Mouse (Mus musculus): ENCODE data around the gene Olfr957. TPM values are rescaled to one million over a fixed set of nuclear protein-coding genes. Genes with fewer than 3 reads are reported as not detected.

The Olfr957 gene
- polyA plus RNA-seq, 1 experiment from 2014 or later = not detected

Other genes with a start within 250 kb of the Olfr957 start
- gene Olfr945, start 239.0 kb downstream of the Olfr957 start, polyA plus RNA-seq (2015; fragmentation: Nextera tagmentation; extraction: Ambion mirVana) = not detected in 2 replicates
- gene Olfr948, start 189.8 kb downstream of the Olfr957 start, polyA plus RNA-seq (2015; fragmentation: Nextera tagmentation; extraction: Ambion mirVana) = not detected in 2 replicates
- not detected in 2 replicates for gene Olfr951, start 128.4 kb downstream of the Olfr957 start, polyA plus RNA-seq (2015; fragmentation: Nextera tagmentation; extraction: Ambion mirVana)
- not detected in 2 replicates for gene Olfr952, start 88.7 kb downstream of the Olfr957 start, polyA plus RNA-seq (2015; fragmentation: Nextera tagmentation; extraction: Ambion mirVana)
- gene Olfr954, start 59.1 kb downstream of the Olfr957 start, polyA plus RNA-seq (2015; fragmentation: Nextera tagmentation; extraction: Ambion mirVana) = not detected in 2 replicates
- not detected in 2 replicates for gene Olfr955, start 43.9 kb downstream of the Olfr957 start, polyA plus RNA-seq (2015; fragmentation: Nextera tagmentation; extraction: Ambion mirVana)
- gene Olfr44, start 21.8 kb downstream of the Olfr957 start, polyA plus RNA-seq (2015; fragmentation: Nextera tagmentation; extraction: Ambion mirVana) = not detected in 2 replicates
- not detected in 2 replicates for gene Olfr958, start 38.2 kb upstream of the Olfr957 start, polyA plus RNA-seq (2015; fragmentation: Nextera tagmentation; extraction: Ambion mirVana)
- not detected in 2 replicates for gene Olfr959, start 59.8 kb upstream of the Olfr957 start, polyA plus RNA-seq (2015; fragmentation: Nextera tagmentation; extraction: Ambion mirVana)
- gene AW551984, start 88.6 kb upstream of the Olfr957 start, polyA plus RNA-seq (2015; fragmentation: Nextera tagmentation; extraction: Ambion mirVana) = 18.3 and 20.1 TPM in 2 replicates
- gene Olfr148, start 94.8 kb upstream of the Olfr957 start, polyA plus RNA-seq (2015; fragmentation: Nextera tagmentation; extraction: Ambion mirVana) = not detected in 2 replicates
- not detected in 2 replicates for gene Olfr960, start 105.6 kb upstream of the Olfr957 start, polyA plus RNA-seq (2015; fragmentation: Nextera tagmentation; extraction: Ambion mirVana)
- not detected in 2 replicates for gene Olfr961, start 129.3 kb upstream of the Olfr957 start, polyA plus RNA-seq (2015; fragmentation: Nextera tagmentation; extraction: Ambion mirVana)
- not detected in 2 replicates for gene Olfr963, start 151.4 kb upstream of the Olfr957 start, polyA plus RNA-seq (2015; fragmentation: Nextera tagmentation; extraction: Ambion mirVana)
- gene Olfr149, start 191.3 kb upstream of the Olfr957 start, polyA plus RNA-seq (2015; fragmentation: Nextera tagmentation; extraction: Ambion mirVana) = not detected in 2 replicates
- not detected in 2 replicates for gene Olfr965, start 195.5 kb upstream of the Olfr957 start, polyA plus RNA-seq (2015; fragmentation: Nextera tagmentation; extraction: Ambion mirVana)
- gene Olfr150, start 215.2 kb upstream of the Olfr957 start, polyA plus RNA-seq (2015; fragmentation: Nextera tagmentation; extraction: Ambion mirVana) = not detected in 2 replicates
- gene Olfr967, start 230.4 kb upstream of the Olfr957 start, polyA plus RNA-seq (2015; fragmentation: Nextera tagmentation; extraction: Ambion mirVana) = not detected in 2 replicates